Mouse (Mus musculus) lung, embryonic 16.5 days (tissue): Measurements from ENCODE around the gene Gm28230. TPM values are rescaled to one million over a fixed set of nuclear protein-coding genes. Genes with fewer than 3 reads are reported as not detected.
A peak's percentile ranks its signal among the peaks of the same experiment; 100 is the strongest.

Source experiments
- ATAC-seq: fragments of 200-750 bp; cut with Nextera tagmentation; 2 replicates; pipeline ENCODE4 v1.8.0; 2017; ENCODE audit warnings: low read depth, mild to moderate bottlenecking, moderate library complexity
- H3K27ac ChIP-seq: fragments of 300-500 bp; sonication (generic); 2 replicates; pipeline ENCODE4 v1.5.1; 2014; ENCODE audit warnings: mild to moderate bottlenecking, control low read depth, low read length
- H3K27me3 ChIP-seq: fragments of 300-500 bp; sonication (generic); 2 replicates; pipeline ENCODE4 v1.6.1; 2014; ENCODE audit warnings: low read depth, low read length, mixed read lengths; ENCODE audit not compliant: control insufficient read depth, insufficient read depth
- H3K36me3 ChIP-seq: fragments of 300-500 bp; sonication (generic); 2 replicates; pipeline ENCODE4 v1.6.1; 2014; ENCODE audit warnings: low read length; ENCODE audit not compliant: control insufficient read depth, insufficient read depth
- H3K4me1 ChIP-seq: fragments of 300-500 bp; sonication (generic); replicated peaks from 2 replicates; pipeline ENCODE4 v1.6.1; 2014; ENCODE audit warnings: low read length, mixed read lengths; ENCODE audit not compliant: control insufficient read depth, insufficient read depth
- H3K4me2 ChIP-seq: fragments of 300-500 bp; sonication (generic); 2 replicates; pipeline ENCODE4 v1.6.1; 2014; ENCODE audit warnings: low read depth, low read length, control low read depth
- H3K4me3 ChIP-seq: fragments of 300-500 bp; sonication (generic); 2 replicates; pipeline ENCODE4 v1.5.1; 2014; ENCODE audit warnings: mild to moderate bottlenecking, low read length, control low read depth
- H3K9ac ChIP-seq: fragments of 300-500 bp; sonication (generic); 2 replicates; pipeline ENCODE4 v1.6.1; 2014; ENCODE audit warnings: low read length, control low read depth
- H3K9me3 ChIP-seq: fragments of 300-500 bp; sonication (generic); 2 replicates; pipeline ENCODE4 v1.6.1; 2016; ENCODE audit warnings: low read length; ENCODE audit not compliant: control insufficient read depth
- WGBS: fragments of 180-500 bp; shearing (Covaris S2); extraction: QIAGEN DNeasy Blood & Tissue Kit; methylation state at CpG from one replicate; pipeline ENCODE4 v1.1.7; 2014; 5-methylcytosine and 5-hydroxymethylcytosine counted together
- polyA plus RNA-seq: library from polyadenylated mRNA; unstranded; fragments of >200 nt; fragmentation: Nextera tagmentation; extraction: Ambion mirVana; gene quantifications from 2 replicates; pipeline ENCODE4 v1.2.1, GENCODE M21; 2015

Gene Gm28230
- polyA plus RNA-seq, 1 experiment from 2014 or later, result not detected

DNA sequence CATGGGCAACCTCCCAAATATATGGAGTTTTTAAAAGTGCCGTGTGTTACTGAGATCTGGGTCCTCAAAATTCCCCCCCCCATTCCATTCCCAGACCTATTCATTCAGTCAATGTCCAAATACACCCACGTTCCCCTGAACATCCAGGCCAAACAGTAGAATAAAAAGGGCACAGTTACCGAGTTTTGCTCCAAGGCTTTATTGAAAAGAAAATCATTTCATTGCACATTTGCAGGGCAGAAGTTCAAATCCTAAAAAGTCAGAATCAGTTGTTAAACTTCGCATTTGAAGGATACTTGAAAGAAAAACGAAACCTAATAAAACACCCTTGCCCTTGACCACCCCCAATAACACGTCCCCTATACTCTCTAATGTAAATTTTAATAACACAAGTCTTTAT lies 23.7 kb upstream of the Gm28230 start:
- H3K27me3 ChIP-seq, result peaks cover 95% of the 10 kb centered on the region
- peaks cover 14% of the 10 kb centered on the region for H3K4me1 ChIP-seq
- WGBS, result 22% methylated on average over 6 of the region's 6 CpGs
- no peaks in the 10 kb centered on the region for H3K9me3 ChIP-seq
- no peak overlapping the region for H3K4me2 ChIP-seq
- H3K4me3 ChIP-seq, result no peak overlapping the region
- H3K27ac ChIP-seq, result no peak overlapping the region
- no peak overlapping the region for H3K9ac ChIP-seq
- no peaks in the 10 kb centered on the region for H3K36me3 ChIP-seq
- no peak for ATAC-seq

GRCm38 (mm10) chr2:74703317-74703716 lies 23.2 kb upstream of the Gm28230 start:
- ATAC-seq, result no peak
- H3K4me1 ChIP-seq, result peaks cover 10% of the 10 kb centered on the region
- no peak overlapping the region for H3K9ac ChIP-seq
- peaks cover 95% of the 10 kb centered on the region for H3K27me3 ChIP-seq
- no peaks in the 10 kb centered on the region for H3K36me3 ChIP-seq
- no peak overlapping the region for H3K27ac ChIP-seq
- no peak overlapping the region for H3K4me2 ChIP-seq
- H3K4me3 ChIP-seq, result no peak overlapping the region
- H3K9me3 ChIP-seq, result no peaks in the 10 kb centered on the region
- WGBS, result 9% methylated on average over 10 of the region's 10 CpGs

GRCm38 (mm10) chr2:74703720-74704392 lies 22.7 kb upstream of the Gm28230 start:
- Histone ChIP-seq H3K27ac (no peak overlapping the region), H3K27me3 (peaks cover 95% of the 10 kb centered on the region), H3K9ac (no peak overlapping the region), H3K4me2 (no peak overlapping the region), H3K9me3 (no peaks in the 10 kb centered on the region), H3K4me1 (peaks cover 10% of the 10 kb centered on the region), H3K4me3 (no peak overlapping the region), H3K36me3 (no peaks in the 10 kb centered on the region)
- ATAC-seq, result no peak
- 3% methylated on average over 26 of the region's 26 CpGs for WGBS

DNA sequence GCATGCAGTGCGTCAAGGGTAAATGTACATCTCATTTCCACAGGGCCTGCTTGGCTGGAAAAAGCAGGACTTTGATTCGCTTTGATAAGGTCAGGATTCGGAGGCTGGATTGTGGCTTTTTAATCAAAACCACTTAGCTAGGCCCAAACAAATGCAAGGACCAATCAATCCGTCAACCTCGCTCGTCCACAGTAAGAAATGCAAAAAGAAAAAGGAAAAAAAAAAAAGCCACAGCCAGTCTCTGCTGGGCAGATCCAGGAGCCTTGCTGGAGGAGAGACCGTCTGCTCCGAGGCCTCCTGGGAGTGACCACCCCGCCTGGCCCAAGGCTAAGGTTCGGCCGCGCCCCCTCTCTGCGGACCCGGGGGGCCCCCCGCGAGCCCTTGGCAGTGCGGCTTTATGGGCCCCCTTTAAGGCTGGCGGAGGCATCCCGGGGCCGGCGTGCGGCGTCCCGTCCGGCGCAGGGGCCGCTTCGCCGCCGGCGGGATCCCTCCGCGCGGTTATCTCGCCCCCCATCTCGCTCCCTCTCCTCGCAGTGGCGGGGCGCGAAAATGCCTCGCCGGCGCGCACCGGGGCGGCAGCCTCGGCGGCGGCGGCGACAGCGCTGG lies 22.0 kb upstream of the Gm28230 start, which contains the start of gene Hoxd8:
Gene Hoxd8 (plus strand): TSS at position 223 of the 606 bp plus-strand sequence.
- ATAC-seq, result peak; percentile 44
- Histone ChIP-seq H3K27ac (no peak within 1 kb of the TSS), H3K4me3 (peak within 1 kb of the TSS; percentile 50), H3K27me3 (peaks cover 95% of the 10 kb centered on the region), H3K4me1 (peaks cover 10% of the 10 kb centered on the region), H3K9ac (peak within 1 kb of the TSS; percentile 20; the same call in 1 of the 2 replicates), H3K4me2 (peak within 1 kb of the TSS; percentile 81), H3K9me3 (no peaks in the 10 kb centered on the region), H3K36me3 (no peaks in the 10 kb centered on the region)
- 2% methylated on average over 41 of the region's 52 CpGs for WGBS

DNA sequence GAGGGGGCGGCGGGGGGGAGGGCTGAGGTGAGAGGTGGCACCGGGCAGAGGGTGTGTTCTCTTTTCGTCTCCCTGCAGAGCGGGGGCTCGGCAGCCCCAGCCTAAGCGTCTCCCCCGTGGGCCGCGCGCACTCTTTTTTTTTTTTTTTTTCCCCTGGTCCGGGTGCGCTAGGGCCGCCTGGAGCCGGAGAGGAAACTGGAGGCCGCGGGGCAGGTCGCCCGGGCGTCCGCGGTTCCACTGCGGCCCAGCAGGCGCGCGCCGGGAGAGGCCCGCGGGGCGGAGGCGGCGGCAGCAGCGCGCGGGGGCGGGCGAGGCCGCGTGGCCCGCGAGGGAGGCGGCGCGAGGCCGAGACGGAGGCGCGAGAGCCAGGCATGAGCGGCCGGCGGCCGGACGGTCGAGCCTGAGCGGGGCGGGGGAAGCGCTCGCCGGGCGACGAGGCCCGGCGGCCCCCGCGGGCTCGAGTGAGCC lies 21.5 kb upstream of the Gm28230 start:
- Histone ChIP-seq H3K4me3 (peak overlapping the region; percentile 50), H3K4me1 (peaks cover 10% of the 10 kb centered on the region), H3K27ac (no peak overlapping the region), H3K4me2 (peak overlapping the region; percentile 81), H3K9ac (peak overlapping the region; percentile 20; the same call in 1 of the 2 replicates), H3K27me3 (peaks cover 95% of the 10 kb centered on the region), H3K36me3 (no peaks in the 10 kb centered on the region), H3K9me3 (no peaks in the 10 kb centered on the region)
- whole genome bisulfite sequencing, result under 1% methylated on average over 21 of the region's 66 CpGs
- ATAC-seq, result peak; percentile 47

- H3K9me3 ChIP-seq, result no peaks in the 10 kb centered on the region
- H3K9ac ChIP-seq, result 0 out of 2 replicates have a peak overlapping the region, but pooled peaks have one; percentile 20
- no peaks in the 10 kb centered on the region for H3K36me3 ChIP-seq
- H3K27me3 ChIP-seq, result peaks cover 95% of the 10 kb centered on the region
- H3K4me1 ChIP-seq, result peaks cover 10% of the 10 kb centered on the region
- peak overlapping the region; percentile 81 for H3K4me2 ChIP-seq
- ATAC-seq, result peak; percentile 38
- H3K4me3 ChIP-seq, result peak overlapping the region; percentile 50
- under 1% methylated on average over 54 of the region's 85 CpGs for WGBS
- H3K27ac ChIP-seq, result no peak overlapping the region
Observed at GRCm38 (mm10) chr2:74705467-74706089, 20.9 kb upstream of the Gm28230 start.

- no peak overlapping the region for H3K4me3 ChIP-seq
- no peak overlapping the region for H3K27ac ChIP-seq
- H3K9ac ChIP-seq, result no peak overlapping the region
- H3K4me1 ChIP-seq, result peaks cover 10% of the 10 kb centered on the region
- H3K9me3 ChIP-seq, result no peaks in the 10 kb centered on the region
- H3K4me2 ChIP-seq, result no peak overlapping the region
- H3K27me3 ChIP-seq, result peaks cover 93% of the 10 kb centered on the region
- H3K36me3 ChIP-seq, result no peaks in the 10 kb centered on the region
- ATAC-seq, result no peak
- 2% methylated on average over 13 of the region's 13 CpGs for WGBS
Observed at GRCm38 (mm10) chr2:74706393-74706960, 20.1 kb upstream of the Gm28230 start.

- Histone ChIP-seq H3K4me2 (no peak overlapping the region), H3K27ac (no peak overlapping the region), H3K9ac (no peak overlapping the region), H3K36me3 (no peaks in the 10 kb centered on the region), H3K4me1 (peaks cover 13% of the 10 kb centered on the region), H3K27me3 (peaks cover 95% of the 10 kb centered on the region), H3K9me3 (no peaks in the 10 kb centered on the region), H3K4me3 (no peak overlapping the region)
- ATAC-seq, result no peak
- 9% methylated on average over 7 of the region's 7 CpGs for WGBS
Observed at GRCm38 (mm10) chr2:74707599-74707998, 18.9 kb upstream of the Gm28230 start.

- H3K36me3 ChIP-seq, result no peaks in the 10 kb centered on the region
- no peak for ATAC-seq
- H3K27ac ChIP-seq, result no peak overlapping the region
- no peaks in the 10 kb centered on the region for H3K9me3 ChIP-seq
- peaks cover 13% of the 10 kb centered on the region for H3K4me1 ChIP-seq
- H3K9ac ChIP-seq, result no peak overlapping the region
- no peak overlapping the region for H3K4me3 ChIP-seq
- H3K4me2 ChIP-seq, result no peak overlapping the region
- H3K27me3 ChIP-seq, result peaks cover 94% of the 10 kb centered on the region
- WGBS, result 12% methylated on average over 4 of the region's 4 CpGs
Observed at GRCm38 (mm10) chr2:74708676-74709075, 17.9 kb upstream of the Gm28230 start.
